Mouse (Mus musculus): ENCODE measurements around the gene Rnf208. TPM values are rescaled to one million over a fixed set of nuclear protein-coding genes. Genes with fewer than 3 reads are reported as not detected.

Rnf208 gene
- polyA plus RNA-seq (2012; rRNA removed) = 423 and 427 TPM in 2 replicates

DNA sequence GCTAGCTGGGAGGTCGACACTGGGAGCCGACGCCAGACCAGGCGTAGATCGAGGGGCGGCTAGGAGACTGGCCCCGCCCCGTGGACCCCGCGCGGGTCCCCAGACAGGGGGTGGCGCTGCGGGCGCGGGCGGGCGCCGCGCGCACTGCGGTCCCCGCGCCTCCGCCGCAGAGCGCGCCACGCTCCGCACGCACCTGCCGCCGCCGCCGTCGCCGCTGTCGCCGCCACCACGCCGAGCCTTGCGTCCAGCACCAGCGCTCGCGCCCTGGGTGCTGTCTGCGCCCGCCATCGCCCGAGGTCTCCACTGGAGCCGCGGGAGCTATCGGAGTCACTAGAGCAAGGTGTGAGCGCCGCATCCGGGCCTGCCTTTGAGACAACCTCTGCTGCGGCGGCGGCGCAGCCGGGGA, at the start of gene Rnf208, which contains the start of gene Cysrt1:
Gene Rnf208, plus strand, starts transcription at position 155 of the 406 bp plus-strand sequence.
Gene Cysrt1, minus strand, starts transcription at position 352 of the 406 bp plus-strand sequence.
- TF ChIP-seq POLR2A (IDR thresholded peaks at IDR 0.05; ENCODE audit: borderline replicate concordance, insufficient read depth, low read length) (peak; percentile 52), CTCF (IDR thresholded peaks at IDR 0.05; ENCODE audit: borderline replicate concordance, insufficient read depth, low read depth, low read length) (no peak)
- peak; percentile 57 to 70 for DNase-seq
- peak within 1 kb of the TSS; percentile 77 for H3K4me3 ChIP-seq (replicated peaks; ENCODE audit: insufficient read depth, low read depth, low read length)
- WGBS = under 1% methylated on average over 59 of the region's 59 CpGs
- no peaks in the 10 kb centered on the region for H3K27me3 ChIP-seq (ENCODE audit: control insufficient read depth, insufficient read depth, low read length)
- peaks cover 48% of the 10 kb centered on the region for H3K4me1 ChIP-seq (ENCODE audit: control insufficient read depth, insufficient read depth, low read length)
- peak within 1 kb of the TSS; percentile 80 for H3K27ac ChIP-seq (ENCODE audit: insufficient read depth, low read length)

DNA sequence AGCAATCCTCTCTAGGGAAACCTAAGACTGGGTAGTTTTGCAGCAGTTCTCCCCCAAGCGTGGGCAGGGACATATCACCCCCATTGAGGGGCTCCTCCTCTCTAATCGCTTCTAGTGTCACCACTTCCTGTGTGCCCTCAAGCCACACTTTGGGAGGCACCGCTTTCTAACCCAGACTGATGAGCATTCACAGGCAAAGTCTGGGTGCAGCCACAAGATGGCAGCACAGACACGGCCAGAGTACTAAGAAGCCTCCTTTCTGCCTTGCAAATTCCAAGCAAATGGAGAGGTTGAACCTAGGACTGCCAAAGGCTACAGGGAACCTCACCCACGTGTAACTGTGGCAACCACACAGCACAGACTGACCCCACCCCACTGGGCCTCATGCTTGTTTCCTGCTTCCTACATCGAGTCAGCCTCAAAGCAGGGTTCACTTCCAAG, 48.7 kb upstream of the Rnf208 start:
- WGBS = under 1% methylated on average over 6 of the region's 6 CpGs

DNA sequence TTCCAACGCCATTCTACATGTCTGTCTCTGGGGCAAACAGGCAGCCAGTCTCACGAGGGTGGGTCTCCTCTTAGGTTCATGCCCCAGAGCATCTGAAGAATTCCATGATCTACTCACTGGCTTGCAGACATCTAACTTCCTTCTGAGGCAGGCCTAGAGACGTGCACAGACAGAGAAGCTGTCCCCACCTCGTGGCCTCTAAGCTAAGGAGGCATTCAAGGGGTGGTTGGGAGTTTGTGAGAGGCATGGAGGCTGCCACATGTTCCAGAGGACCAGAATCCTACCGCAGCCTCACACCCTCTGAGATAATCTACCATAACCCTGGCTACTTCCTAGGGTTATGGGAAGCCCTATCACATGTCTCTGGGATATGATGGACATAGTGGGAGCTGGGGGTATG, 48.0 kb upstream of the Rnf208 start:
- no peaks in the 10 kb centered on the region for H3K27me3 ChIP-seq (ENCODE audit: control insufficient read depth, insufficient read depth, low read length)
- 77% methylated on average over 5 of the region's 5 CpGs for WGBS
- no peak overlapping the region for H3K27ac ChIP-seq (ENCODE audit: insufficient read depth, low read length)
- no peak for DNase-seq
- H3K4me3 ChIP-seq (replicated peaks; ENCODE audit: insufficient read depth, low read depth, low read length) = no peak overlapping the region
- no peak for TF ChIP-seq POLR2A (IDR thresholded peaks at IDR 0.05; ENCODE audit: borderline replicate concordance, insufficient read depth, low read length)
- TF ChIP-seq CTCF (IDR thresholded peaks at IDR 0.05; ENCODE audit: borderline replicate concordance, insufficient read depth, low read depth, low read length) = no peak
- H3K4me1 ChIP-seq (ENCODE audit: control insufficient read depth, insufficient read depth, low read length) = peaks cover 3% of the 10 kb centered on the region; the same call in 1 of the 2 replicates

More for the DNA sequence above, 48.7 kb upstream of the Rnf208 start:
- TF ChIP-seq CTCF (IDR thresholded peaks at IDR 0.05; ENCODE audit: borderline replicate concordance, insufficient read depth, low read depth, low read length) (peak; percentile 97), POLR2A (IDR thresholded peaks at IDR 0.05; ENCODE audit: borderline replicate concordance, insufficient read depth, low read length) (no peak)
- peak; percentile 84 to 87 for DNase-seq
- Histone ChIP-seq H3K4me3 (replicated peaks; ENCODE audit: insufficient read depth, low read depth, low read length) (no peak overlapping the region), H3K4me1 (ENCODE audit: control insufficient read depth, insufficient read depth, low read length) (peaks cover 3% of the 10 kb centered on the region; the same call in 1 of the 2 replicates), H3K27me3 (ENCODE audit: control insufficient read depth, insufficient read depth, low read length) (no peaks in the 10 kb centered on the region), H3K27ac (ENCODE audit: insufficient read depth, low read length) (no peak overlapping the region)

DNA sequence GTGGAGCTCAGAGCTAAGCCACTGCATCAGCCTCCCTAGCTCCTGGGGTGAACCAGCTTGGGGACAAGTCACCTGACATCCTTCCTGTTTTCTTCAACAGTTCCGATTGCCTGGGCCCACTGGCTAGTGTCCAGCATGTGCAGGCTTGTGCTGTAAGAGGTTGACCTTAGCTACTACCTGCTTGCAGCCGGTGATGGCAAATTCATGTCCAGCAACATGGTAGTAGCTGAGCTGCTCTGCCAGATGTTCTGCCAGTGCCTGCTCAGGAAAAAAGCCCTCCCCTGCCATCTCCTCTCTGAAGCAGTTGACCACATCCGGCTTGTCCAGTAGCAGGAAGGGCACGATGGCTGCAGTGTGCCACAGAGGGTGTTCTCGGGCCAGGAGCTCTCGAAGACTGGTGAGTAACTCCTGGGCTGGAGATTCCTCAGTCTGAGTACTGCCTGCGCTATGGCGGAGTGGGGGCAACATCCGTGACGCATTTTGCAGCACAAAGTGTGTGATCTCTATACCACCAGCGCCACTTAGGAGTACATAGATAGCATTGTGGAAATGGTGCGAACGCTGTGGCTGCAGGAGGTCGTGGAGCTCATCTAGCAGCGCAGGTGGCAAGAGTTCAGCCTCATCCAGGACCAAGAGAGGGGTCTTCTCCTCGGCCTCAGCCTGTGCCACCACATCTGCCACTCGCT, 47.4 kb upstream of the Rnf208 start:
- 83% methylated on average over 17 of the region's 17 CpGs for WGBS
- Histone ChIP-seq H3K4me3 (replicated peaks; ENCODE audit: insufficient read depth, low read depth, low read length) (no peak overlapping the region), H3K4me1 (ENCODE audit: control insufficient read depth, insufficient read depth, low read length) (peaks cover 3% of the 10 kb centered on the region; the same call in 1 of the 2 replicates), H3K27ac (ENCODE audit: insufficient read depth, low read length) (no peak overlapping the region), H3K27me3 (ENCODE audit: control insufficient read depth, insufficient read depth, low read length) (no peaks in the 10 kb centered on the region)
- no peak for TF ChIP-seq POLR2A (IDR thresholded peaks at IDR 0.05; ENCODE audit: borderline replicate concordance, insufficient read depth, low read length)
- no peak for DNase-seq

DNA sequence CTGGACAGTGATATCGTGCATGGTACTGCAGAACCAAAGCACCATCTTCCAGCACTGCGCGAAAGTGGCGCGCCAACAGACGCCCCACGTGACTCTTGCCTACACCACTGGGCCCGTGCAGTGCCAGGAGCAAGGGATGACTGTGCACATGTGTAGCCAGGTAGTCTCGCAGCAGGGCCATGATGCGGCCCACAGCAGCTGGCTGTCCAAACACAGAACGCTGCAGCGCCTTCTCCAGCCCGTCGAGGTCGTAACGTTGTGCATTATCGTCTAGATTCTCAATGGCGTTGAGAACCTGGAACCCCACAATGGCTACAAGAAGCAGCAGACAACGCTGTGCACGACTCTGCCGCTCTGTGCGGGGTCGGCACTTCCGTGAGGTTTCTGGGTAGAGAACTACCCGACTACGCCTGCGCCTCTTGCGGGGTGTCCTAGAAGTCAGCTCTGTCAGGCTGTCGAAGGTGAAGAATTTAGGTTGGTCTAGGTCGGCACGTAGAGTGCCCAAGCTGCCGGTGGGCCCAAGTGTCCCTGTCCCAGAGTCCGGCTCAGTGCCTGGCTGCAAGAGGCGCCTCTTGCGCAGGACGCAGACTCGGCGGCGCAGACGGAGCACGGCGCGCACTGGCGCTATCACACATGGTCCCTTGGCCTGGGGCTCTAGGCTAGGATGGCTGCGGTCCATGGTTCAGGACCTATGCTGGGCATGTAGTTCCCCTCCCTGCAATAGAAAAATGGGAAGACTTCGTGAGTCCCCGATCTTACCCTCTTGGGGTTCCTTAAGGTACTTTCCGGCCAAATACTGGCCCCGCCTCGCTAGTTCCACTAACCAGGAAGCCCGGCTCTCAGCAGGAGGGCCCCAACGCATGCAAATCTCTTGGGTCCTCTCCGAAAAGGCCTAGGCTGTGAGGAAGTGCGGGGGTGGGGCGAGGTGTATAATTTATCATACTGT, 46.6 kb upstream of the Rnf208 start:
- H3K27me3 ChIP-seq (ENCODE audit: control insufficient read depth, insufficient read depth, low read length) = no peaks in the 10 kb centered on the region
- H3K27ac ChIP-seq (ENCODE audit: insufficient read depth, low read length) = no peak overlapping the region
- no peak for TF ChIP-seq CTCF (IDR thresholded peaks at IDR 0.05; ENCODE audit: borderline replicate concordance, insufficient read depth, low read depth, low read length)
- no peak for TF ChIP-seq POLR2A (IDR thresholded peaks at IDR 0.05; ENCODE audit: borderline replicate concordance, insufficient read depth, low read length)
- no peak overlapping the region for H3K4me3 ChIP-seq (replicated peaks; ENCODE audit: insufficient read depth, low read depth, low read length)
- peaks cover 3% of the 10 kb centered on the region; the same call in 1 of the 2 replicates for H3K4me1 ChIP-seq (ENCODE audit: control insufficient read depth, insufficient read depth, low read length)
- DNase-seq = no peak
- 28% methylated on average over 55 of the region's 55 CpGs for WGBS

DNA sequence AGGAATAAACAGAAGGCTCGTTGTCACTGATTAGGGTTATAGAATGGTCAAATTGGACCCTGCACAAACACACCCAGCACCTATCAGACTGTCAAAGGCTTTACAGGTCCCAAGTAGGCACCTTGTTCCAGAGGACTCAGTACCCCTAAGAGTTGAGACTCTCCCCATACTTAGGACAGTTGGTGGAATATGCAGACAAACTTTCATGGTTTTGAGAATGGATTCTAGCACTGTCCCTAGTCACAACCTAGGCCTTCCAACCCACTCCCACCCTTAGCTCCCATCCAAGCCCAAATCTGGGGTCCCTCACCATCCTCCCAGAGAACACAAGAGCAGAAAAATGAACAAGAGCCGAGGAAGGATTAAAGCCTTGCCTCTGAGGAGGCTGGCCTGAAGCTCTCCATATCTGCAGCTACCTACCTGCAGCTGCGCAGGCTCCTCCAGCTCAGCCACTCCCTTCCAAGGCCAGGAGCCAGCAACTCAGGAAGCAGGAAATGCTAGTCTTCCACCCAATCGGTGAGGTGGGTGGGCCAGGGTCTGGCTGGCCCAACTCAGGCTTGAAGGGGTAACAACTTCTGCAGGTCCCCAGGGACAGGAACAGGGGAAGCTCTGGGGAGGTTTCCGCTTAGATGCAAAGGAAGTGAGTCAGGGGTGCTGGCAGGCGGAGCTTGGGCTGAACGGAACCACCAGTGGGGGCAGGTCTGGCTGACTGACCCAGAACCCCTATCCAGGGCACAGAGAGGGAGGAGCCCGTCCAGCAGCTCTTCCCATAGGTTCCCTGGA, 45.7 kb upstream of the Rnf208 start, which contains the start of gene Tor4a:
Gene Tor4a, minus strand, starts transcription at position 715 of the 783 bp plus-strand sequence.
- peaks cover 3% of the 10 kb centered on the region; the same call in 1 of the 2 replicates for H3K4me1 ChIP-seq (ENCODE audit: control insufficient read depth, insufficient read depth, low read length)
- DNase-seq = no peak
- TF ChIP-seq CTCF (IDR thresholded peaks at IDR 0.05; ENCODE audit: borderline replicate concordance, insufficient read depth, low read depth, low read length) = no peak
- TF ChIP-seq POLR2A (IDR thresholded peaks at IDR 0.05; ENCODE audit: borderline replicate concordance, insufficient read depth, low read length) = no peak
- no peak within 1 kb of the TSS for H3K27ac ChIP-seq (ENCODE audit: insufficient read depth, low read length)
- WGBS = 27% methylated on average over 8 of the region's 8 CpGs
- no peaks in the 10 kb centered on the region for H3K27me3 ChIP-seq (ENCODE audit: control insufficient read depth, insufficient read depth, low read length)
- no peak within 1 kb of the TSS for H3K4me3 ChIP-seq (replicated peaks; ENCODE audit: insufficient read depth, low read depth, low read length)

DNA sequence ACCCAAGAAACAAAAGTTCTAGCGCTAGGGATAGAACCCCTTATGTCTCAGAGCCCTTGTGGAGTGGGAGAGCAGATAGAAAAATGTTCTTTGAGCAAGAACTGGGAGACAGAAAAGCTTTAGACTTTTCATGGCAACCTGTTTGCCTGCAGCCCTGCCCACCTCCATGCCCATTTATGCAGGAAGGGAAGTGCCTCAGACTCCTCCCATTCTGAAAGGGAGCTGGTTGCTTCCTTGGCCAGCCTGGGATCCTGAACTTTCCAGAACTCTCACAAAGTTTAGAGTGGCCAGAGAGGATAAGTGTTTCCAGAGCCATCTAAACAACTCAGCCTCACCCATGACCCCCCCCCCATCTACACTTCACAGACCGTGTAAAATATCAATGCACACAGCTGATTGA, 44.9 kb upstream of the Rnf208 start:
- no peak overlapping the region for H3K4me3 ChIP-seq (replicated peaks; ENCODE audit: insufficient read depth, low read depth, low read length)
- no peak overlapping the region for H3K27ac ChIP-seq (ENCODE audit: insufficient read depth, low read length)
- TF ChIP-seq POLR2A (IDR thresholded peaks at IDR 0.05; ENCODE audit: borderline replicate concordance, insufficient read depth, low read length) = no peak
- TF ChIP-seq CTCF (IDR thresholded peaks at IDR 0.05; ENCODE audit: borderline replicate concordance, insufficient read depth, low read depth, low read length) = no peak
- 37% methylated on average over 2 of the region's 2 CpGs for WGBS
- no peaks in the 10 kb centered on the region for H3K27me3 ChIP-seq (ENCODE audit: control insufficient read depth, insufficient read depth, low read length)
- H3K4me1 ChIP-seq (ENCODE audit: control insufficient read depth, insufficient read depth, low read length) = peaks cover 3% of the 10 kb centered on the region; the same call in 1 of the 2 replicates
- no peak for DNase-seq

Data from cerebellum, adult 2 months (tissue).